Mouse (Mus musculus): ENCODE measurements around the gene Ppil6.

The Ppil6 gene

DNA sequence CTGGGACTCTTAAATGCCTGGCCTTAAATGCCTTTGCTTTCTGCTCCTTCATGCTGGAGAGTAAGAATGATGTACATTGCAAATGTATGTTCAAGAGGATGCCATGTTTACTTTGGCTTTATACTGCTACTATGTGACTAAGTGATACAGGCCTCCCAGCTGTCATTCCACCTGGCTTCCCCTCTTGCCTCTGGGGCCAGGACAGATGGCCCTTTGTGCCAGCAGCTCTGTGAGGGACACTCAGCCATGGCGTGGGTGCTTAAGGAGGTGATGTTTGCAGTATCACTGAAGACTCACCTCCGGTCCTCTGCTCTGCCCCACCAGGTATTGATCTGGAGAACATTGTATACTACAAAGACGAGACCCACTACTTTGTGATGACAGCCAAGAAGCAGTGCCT, 10.3 kb upstream of the Ppil6 start:
- DNase-seq, result no peak

DNA sequence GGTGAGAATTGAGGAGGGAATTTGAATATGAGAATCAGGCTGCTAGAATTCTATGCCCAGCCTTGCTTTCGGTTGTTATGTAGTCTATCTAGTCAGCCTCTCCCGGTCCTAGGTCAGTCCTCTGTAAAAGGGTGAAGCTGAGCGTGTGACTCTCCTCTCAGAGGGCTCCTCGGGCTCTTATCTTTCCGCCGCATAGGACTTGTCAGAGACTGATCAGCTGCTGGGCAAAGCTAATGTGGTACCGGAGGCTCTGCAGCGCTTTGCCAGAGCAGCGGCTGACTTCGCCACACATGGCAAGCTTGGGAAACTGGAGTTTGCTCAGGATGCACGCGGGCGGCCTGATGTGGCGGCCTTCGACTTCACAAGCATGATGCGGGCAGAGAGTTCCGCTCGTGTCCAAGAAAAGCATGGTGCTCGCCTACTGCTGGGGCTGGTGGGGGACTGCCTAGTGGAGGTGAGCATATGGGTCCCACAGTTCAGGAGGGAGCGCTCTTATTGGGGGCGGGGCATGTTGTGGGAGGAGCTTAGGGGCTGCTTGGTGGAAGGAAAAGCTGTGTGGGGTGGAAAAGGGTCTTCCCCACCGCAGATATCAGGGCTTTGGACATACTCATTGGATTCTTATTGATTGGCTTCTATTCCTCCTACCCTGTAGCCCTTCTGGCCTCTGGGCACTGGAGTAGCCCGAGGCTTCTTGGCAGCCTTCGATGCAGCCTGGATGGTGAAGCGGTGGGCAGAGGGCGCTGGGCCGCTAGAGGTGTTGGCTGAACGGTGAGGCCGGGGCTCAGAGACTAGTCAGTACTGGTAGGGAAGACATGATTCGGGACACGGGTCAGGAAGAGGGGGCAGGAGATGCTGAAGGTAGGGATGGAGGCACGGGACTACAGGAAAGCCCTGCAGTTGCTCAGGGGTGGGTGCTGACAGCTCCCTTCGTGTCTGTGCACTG, 9.0 kb upstream of the Ppil6 start:
- DNase-seq, result peak; percentile 66

DNA sequence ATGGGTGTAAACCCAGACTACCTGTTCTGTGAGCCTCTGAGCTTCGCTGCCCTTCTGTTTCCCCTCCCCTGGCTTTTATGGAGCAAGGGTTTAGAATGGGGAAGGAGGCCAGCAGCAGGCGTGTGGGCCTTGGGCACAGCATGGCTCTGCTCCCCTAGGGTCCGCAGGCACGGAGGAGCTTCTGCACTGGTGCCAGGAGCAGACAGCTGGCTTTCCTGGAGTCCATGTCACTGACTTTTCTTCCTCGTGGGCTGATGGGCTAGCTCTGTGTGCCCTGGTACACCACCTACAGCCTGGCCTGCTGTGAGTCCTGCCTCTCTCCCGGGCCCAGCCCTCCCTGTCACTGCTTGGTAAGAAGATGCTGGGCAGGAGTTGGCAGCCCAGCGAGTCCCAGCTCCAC, 7.8 kb upstream of the Ppil6 start:
- no peak for DNase-seq

DNA sequence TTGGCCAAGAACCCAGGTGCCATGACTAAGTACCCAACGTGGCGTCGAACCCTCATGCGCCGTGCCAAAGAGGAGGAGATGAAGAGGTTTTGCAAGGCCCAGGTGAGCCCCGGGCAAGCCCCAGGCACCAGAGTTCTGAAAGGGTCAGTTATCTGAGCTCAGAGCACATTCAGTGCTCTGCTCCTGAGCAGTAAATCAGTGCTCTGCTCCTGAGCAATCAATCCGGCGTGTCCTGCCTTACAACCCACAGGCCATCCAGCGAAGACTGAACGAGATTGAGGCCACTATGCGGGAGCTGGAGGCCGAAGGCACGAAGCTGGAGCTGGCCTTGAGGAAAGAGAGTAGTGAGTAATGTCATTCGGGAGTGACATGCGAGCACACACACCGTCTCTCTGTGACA, 4.5 kb upstream of the Ppil6 start:
- DNase-seq, result no peak

DNA sequence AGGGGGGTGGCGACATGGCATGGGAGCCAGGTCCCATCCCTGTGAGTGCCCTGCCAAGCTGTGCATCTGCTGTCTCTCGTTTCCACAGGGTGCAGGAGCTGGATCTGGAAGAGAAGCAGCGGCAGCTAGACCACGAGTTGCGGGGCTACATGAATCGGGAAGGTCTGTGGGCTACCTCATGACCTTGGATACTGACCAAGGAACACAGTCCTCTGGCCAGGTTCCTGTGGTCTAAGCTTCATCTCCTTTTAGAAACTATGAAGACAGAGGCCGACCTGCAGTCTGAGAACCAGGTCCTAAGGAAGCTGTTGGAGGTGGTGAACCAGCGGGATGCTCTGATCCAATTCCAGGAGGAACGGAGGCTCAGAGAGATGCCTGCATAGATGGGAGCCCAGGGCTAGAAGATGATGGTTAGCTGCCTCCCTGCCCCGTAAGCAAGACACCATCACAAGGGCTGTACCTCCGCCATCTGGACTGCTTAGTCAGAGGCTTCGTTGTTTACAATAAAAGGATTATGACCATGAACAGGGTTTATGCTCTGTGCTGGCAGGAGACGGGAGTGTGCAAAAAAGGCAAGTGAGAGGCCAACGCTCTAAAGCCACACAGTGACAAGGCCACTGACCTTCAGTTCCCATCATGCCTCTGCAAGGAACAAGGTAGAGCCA, 3.6 kb upstream of the Ppil6 start:
- DNase-seq, result no peak

DNA sequence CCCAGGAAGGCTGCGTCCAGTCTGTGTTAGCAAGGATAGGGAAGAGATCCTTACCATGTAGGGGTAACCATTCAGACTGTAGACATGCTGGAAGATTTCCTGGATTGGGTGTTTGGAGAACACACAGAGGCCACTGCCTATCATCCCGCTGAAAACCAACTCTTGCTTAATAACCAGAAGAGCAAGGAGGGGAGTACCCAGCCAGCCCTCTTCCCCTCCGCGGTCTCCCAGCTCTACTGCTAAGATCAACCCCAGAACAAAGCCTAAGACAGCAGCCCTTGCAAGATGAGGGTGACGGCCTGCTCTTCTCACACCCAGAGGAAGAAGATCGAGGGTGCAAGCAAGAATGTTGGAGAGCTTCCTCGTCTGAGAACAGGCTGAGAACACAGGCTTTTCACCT, 1.4 kb upstream of the Ppil6 start:
- no peak for DNase-seq

DNA sequence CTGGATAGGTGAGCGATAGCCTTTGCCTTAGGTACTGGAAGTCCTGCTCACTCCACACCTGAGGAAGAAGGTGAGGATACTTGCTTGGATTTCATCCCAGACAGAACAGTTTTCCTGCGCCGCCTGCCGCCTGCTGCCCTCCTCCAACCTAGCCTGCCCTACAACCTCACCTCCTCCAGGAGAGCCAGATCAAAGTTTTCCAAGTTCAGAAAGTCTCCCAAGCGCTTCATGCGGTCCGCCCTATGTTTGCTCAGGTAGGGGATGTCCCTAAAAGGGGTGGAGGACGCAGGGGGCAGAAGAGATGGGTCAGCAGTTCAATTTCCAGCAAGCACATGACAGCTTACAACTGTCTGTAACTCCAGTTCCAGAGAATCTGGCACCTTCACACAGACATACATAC, 945 bp upstream of the Ppil6 start:
- no peak for DNase-seq

DNA sequence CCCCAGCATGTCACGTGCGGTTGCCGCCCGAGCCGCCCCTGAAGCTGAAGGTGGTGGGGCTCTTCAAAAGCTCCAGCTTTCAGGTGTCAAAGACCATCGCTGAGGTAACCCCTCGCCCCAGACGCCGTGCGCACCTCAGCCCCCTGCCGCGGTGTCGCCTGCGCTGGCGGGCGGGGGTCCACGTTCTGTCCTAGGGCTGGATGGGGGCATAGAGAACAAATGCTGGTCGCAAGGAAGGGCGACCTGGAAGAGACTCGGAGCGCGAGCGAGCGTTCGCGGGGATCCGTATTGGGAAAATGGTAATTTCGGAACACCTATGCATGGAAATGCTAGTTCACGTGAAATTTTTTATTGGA, 257 bp downstream of the Ppil6 start:
- no peak for DNase-seq

DNA sequence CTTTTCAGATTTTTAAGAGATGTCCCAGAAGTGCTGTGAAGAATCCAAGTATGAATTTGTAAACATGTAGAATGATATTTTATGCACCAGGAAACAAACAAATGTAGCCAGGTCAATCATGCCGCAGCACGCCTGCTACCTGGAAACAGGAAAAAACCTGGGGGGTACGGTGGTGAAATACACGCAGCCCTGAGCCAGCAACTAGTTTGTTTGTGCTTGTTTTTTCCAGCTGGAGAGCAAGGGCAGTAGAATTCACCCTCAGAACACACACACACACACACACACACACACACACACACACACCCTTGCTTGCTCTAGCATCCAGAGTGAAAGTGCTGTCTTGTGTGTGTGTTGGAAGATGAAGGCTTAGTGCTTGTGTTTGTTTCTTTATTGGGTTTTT, 872 bp downstream of the Ppil6 start:
- no peak for DNase-seq

DNA sequence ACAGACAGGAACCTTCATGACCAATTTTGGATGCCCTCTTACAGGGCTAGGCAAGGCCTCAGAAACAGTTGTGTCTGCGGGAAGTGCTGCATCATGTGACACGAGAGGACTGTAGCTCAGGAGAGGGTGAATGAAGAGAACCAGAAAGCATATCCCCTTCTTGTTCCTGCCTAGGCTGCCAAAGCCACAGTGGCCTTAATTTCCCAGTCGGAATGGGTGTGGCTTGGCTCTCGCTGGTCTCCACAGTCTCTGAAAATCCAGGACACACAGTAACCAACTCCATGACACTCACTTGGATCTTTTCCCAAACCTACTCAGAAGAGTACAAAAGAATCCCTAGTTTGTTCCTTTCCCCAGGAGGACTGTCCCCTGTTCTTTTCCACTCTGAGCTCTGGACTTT, 10.7 kb downstream of the Ppil6 start:
- DNase-seq, result no peak

DNA sequence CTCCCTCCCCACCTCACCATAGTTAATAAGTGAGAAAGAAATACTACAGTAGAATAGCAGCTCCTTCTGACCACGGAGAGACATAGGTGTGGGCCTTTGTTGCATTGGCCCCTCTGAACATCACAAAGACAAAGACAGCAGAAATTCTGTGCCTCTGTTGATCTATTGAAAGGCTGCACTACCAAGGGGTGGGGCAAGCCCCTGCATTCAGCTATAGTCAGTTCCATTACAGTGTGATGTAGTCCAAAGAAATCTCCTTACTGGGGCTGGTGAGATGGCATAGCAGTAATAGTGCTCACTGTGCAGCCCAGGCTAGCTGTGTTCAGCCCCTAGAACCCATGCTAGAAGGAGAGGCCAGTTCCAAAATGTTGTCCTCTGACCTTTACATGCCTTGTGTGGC, 14.8 kb downstream of the Ppil6 start:
- no peak for DNase-seq

DNA sequence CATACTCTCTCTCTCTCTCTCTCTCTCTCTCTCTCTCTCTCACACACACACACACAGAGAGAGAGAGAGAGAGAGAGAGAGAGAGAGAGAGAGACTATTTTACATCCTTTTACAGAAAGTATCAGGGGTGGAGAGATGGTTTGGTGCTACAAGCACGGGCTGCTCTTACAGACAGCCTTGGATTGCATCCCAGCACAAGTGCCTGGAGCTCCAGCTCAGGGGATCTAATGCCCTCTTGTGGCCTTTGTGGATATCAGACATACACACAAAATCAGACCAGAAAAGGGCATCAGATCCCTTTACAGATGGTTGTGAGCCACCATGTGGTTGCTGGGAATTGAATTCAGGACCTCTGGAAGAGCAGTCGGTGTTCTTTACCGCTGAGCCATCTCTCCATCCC, 15.2 kb downstream of the Ppil6 start:
- peak; percentile 50 for DNase-seq

DNA sequence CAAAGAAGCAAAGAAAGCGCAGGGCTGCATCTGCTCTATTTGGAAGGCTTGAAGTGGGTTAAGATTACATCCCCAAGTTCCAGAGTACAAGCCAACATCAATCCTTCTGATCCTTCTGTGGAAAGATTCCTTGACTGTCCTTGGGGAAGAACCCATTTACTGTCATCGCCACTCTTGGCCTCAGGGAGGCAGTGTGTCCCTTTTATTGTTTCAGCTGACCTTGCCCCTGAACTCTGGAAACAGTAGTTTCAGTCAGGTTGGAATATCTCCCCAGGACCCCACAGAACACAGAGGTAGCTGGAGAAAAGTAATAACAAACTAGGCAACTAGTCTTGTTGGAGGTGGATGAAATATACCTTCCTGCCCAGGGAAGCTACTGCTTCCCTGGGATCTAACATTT, 18.9 kb downstream of the Ppil6 start:
- DNase-seq, result no peak

DNA sequence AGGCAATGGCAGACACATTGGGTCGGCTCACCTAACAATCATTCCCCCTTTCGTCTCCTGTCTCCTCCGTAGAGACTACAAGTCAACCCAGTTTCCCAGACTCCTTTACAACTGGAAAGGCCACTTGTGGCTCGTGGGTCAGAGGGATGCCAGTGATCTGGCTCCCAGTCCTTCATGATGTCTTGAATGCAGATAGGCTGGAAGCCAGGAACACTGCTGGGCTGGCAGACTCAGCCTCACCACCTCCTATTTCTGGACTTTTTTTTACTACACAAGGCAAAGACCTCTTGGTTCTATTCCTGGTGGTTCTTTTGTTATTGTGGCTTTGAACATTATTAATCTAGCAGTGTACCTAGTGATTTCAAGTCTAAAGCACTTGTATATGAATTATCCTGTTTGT, 24.1 kb downstream of the Ppil6 start:
- no peak for DNase-seq

DNA sequence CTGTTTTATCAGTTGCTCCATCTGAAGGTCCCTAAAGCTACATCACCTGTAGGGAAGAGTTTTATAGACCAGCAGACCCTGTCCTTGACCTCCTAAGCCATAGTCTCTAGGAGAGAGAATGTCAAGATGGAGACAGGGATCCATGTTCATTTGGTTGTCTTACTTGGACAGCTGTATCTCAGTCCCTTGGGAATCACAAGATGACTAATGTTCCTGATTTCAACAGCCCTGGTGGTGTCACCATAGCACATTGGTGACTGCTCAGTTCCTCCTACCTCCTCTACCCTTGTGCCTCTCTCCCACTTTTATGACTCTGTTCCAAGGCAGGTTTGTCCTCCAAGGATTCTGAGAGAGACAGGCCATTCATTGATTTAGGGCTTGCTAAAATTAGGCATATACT, 24.7 kb downstream of the Ppil6 start:
- no peak for DNase-seq

DNA sequence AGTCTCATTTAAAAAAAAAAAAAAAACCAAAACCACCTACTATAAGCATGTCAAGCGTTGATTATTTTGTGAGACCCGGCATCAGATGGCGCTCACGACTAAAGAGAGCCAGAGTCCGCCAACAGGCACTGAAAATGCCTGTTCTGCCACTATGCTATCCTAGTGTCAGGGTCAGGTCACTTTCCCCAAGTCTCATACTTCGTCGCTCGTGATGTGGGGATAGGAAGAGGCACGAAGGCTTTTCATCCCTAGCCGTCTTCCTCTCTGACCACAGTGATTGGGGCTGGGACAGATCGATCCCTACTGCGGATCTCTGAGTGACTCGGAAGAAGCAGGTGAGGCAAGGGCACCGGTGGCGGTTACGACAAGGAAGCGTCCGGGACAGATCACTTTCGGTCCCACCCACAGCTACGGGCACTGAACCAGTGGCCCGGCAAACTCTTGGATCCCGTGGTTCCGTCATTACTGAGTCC, 28.3 kb downstream of the Ppil6 start:
- peak; percentile 79 for DNase-seq

DNA sequence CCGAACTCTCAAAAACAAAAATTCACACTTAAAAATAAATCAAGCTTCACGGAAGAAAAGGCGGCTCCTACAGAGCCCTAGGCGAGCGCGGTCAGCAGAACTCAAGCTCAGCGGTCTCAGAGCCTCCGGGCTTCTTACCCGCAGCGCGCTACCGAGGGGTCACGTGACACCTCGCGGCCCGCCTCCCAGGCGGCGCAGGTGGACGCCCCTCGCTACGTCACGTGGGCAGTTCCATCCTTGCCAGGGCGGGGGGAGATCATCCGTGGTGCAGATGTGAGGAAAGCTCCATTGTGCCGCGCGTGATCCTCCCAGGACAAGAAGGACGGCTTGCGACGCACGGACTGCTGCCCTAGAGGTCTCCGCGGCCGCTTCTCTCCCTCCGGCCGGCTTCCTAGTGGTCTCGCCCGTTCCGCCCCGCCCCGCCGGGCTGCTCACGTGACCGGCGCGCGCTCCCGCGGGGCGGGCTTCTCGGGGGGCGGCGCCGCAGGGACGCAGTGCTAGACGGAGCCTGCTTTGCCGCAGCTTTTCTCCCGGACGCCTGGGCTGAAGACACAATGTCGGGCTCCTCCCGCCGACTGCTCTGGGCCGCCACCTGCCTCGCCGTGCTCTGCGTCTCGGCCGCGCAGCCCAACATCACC, 28.9 kb downstream of the Ppil6 start, which contains the start of gene Cd164:
Cd164 (plus strand) TSS at position 434 of the 638 bp plus-strand sequence.
- DNase-seq, result peak; percentile 94

DNA sequence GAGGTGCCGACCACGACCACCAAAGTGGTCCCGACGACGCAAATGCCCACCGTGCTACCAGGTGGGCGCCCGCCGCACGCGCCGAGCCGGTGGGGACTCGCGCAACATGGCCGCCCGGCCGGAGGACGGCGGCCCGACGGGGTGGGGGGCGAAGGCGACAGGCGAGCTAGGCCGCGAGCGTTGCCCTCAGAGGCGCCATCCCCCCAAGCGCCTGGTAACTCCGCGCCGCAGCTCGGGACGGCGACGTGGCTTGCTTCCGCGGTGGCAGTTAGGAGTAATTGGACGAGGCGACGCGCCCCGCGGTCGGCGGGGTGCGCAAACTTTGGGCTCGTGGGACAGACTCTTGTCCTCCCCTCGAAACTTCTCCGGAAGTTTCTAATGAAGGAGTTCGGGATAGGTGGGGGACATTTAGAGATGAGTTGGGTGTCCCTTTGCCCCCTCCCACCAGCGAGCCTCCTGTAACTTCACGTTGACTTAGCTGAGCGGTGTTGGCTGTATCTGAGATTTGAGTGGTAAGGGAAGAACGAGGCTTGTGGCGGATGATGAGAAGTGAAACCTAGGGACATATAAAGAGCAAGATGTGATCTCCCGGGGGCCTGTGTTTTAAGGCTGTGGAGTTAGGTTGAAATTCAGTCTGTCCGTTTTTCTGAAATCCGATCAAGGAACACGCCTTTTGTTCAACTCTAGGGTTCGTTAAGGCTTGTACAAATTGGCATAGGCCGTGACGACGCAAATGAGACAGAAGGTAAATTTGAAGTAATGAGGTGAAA, 29.6 kb downstream of the Ppil6 start:
- DNase-seq, result peak; percentile 65

DNA sequence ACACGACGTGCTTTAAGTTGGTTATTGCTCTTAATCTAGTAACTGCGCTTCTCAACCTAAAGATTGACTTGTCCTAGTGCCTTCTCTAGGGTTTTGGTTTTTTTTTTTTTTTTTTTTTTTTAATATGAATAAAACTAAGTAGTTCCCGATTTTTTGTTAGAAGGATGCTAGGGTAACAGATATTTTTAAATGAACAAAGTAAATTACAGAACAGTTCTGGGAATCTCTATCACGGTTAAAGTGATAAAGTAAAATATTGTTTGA, 30.1 kb downstream of the Ppil6 start:
- no peak for DNase-seq

DNA sequence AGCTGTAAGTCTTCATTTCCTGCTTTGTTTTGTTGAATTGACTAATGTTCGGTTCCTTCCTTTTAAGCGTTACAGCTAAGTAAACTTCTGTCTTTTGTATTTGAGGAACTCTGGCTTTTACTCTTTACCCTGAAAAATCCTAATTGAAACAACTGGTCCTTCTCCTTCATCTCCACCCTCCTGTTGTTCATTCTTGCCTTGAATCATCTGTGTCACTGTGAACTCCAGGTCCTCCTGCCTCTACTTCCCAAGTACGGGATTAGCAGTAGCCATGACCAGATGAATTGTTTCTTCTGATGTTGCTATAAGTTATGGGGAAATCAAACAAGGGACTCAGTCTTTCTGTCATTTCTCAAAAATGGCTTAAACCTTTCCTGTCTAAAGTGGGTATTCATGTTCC, 33.1 kb downstream of the Ppil6 start:
- no peak for DNase-seq

DNA sequence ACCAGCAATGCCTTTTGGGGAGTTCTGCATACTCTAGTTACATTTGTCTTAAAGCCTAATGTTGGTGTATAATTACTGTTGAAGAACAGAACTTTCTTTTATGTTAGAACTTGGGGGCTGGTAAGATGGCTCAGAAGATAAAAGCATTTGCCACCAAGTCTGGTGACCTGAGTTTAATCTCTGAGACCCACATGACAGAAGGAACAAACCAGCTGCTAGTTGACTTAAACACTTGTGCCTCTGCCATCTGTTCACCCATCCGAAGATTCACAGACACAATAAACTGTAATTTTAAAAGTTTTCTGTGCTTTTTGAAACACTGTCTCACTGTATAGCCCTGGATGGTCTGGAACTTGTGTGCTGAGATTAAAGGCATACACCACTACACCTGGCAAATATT, 35.5 kb downstream of the Ppil6 start:
- no peak for DNase-seq

DNA sequence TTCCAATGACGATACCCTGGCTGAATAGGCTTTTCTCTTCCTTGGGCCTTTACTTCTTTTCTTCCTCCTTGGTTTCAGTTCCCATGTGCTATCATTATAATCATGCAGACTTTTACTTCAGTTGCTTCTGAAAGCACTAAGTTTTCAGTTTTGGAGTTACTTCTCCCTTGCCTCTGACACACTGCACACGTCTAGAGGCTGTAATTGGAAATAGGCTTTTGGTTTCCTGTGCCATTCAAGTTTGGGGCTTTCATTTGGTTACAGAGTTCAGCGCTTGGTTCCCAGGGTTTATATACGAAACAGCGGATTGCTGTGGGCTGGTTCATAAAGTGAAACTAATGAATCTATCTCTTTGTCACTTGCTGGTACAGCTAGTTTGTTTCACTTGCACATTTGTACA, 39.7 kb downstream of the Ppil6 start:
- no peak for DNase-seq

DNA sequence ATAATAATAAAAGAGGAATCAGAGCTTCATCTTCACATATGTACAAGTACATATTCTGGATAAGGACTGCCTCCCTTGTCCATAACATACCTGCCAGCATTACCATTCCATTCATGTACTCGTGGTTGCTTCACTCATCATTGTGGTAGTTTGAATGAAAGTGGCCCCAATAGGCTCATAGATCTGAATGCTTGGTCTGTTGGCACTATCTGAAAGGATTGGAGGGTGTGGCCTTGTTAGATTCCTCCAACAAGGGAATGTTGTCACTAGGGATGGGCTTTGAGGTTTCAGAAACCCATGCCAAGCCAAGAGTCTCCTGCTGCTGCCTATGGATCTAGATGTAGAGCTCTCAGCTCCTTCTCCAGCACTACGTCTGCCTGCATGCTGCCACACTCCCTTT, 45.8 kb downstream of the Ppil6 start:
- DNase-seq, result no peak

Data from liver (tissue).